Mouse (Mus musculus) frontal cortex, postnatal 36 days (tissue): ENCODE data around the gene Abhd17a.
"Not testable (repeated sequence)": the region's sequence is repeated elsewhere in the genome, so short reads cannot be mapped to it uniquely, and the experiment has no call there.

Source experiments
- DNase-seq, 2 experiments: peaks; one replicate each; pipeline ENCODE4 v3.0.0; 2022; ENCODE audit warnings: low spot score in 2 of 2

The Abhd17a gene

GRCm38 (mm10) chr10:80609269-80609924 lies 19.3 kb upstream of the Abhd17a start:
- DNase-seq, result no peak

GRCm38 (mm10) chr10:80608435-80608834 lies 18.3 kb upstream of the Abhd17a start:
- no peak for DNase-seq

- DNase-seq, result no peak
Observed at GRCm38 (mm10) chr10:80606737-80607350, 16.7 kb upstream of the Abhd17a start.

- DNase-seq, result no peak
Observed at GRCm38 (mm10) chr10:80606306-80606705, 16.2 kb upstream of the Abhd17a start.

GRCm38 (mm10) chr10:80605721-80606120 lies 15.6 kb upstream of the Abhd17a start, which contains the start of gene Gm49322:
TSS of gene Gm49322 (plus strand) at chr10:80606021.
- DNase-seq, result not testable (repeated sequence)

- DNase-seq, result no peak
Observed at GRCm38 (mm10) chr10:80604988-80605387, 14.8 kb upstream of the Abhd17a start.

DNA sequence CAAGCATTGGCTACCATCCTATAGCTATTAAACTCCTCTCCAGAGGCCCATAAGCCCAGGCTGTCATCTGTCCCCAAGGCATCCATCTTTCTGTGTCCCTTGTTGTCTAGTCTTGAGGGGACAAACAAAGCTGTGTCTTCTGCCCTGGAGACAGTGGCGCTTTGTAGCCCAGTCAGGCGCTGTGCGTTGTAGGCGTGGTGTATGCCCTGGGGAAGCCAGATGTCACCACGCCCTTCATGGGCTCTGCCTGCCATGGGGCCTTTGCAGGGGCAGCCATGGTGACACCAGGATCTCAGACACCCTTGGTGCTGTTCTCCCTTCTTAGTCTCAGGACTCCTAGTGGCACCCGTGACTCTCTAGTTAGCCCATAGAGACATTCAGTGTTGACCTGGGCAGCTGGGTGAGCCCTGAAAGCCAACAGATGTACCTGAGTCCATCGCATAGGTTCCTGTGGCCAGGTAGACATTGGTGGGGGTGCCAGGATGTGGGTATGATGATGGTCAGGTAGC lies 13.9 kb upstream of the Abhd17a start:
- no peak for DNase-seq

DNA sequence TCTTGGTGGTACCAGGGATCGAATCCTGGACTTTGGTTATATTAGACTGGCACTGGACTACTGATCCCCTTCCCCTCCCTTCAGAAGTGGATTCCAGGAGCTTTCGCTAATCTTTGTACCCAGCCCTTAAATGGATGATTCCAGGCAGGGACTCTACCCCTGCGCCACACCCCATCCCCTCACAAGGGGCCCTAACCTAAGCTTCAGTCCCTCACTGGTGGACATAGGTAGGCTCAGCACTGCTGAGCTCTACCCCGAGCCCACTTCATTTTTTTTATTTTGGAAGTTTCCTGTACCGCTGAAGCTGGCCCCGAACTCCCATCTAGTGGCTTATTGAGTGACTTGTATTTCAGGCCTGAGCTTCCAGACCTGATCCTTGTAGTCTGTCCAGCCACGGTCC lies 13.2 kb upstream of the Abhd17a start:
- no peak for DNase-seq

GRCm38 (mm10) chr10:80602698-80603325 lies 12.7 kb upstream of the Abhd17a start, which contains the start of the genes Scamp4 and Adat3:
TSS of gene Scamp4 (plus strand) at chr10:80602872.
TSS of gene Adat3 (plus strand) at chr10:80602880.
- DNase-seq, result peak; percentile 98 to 99

- no peak for DNase-seq
Observed at GRCm38 (mm10) chr10:80596318-80596717, 6.2 kb upstream of the Abhd17a start.

DNA sequence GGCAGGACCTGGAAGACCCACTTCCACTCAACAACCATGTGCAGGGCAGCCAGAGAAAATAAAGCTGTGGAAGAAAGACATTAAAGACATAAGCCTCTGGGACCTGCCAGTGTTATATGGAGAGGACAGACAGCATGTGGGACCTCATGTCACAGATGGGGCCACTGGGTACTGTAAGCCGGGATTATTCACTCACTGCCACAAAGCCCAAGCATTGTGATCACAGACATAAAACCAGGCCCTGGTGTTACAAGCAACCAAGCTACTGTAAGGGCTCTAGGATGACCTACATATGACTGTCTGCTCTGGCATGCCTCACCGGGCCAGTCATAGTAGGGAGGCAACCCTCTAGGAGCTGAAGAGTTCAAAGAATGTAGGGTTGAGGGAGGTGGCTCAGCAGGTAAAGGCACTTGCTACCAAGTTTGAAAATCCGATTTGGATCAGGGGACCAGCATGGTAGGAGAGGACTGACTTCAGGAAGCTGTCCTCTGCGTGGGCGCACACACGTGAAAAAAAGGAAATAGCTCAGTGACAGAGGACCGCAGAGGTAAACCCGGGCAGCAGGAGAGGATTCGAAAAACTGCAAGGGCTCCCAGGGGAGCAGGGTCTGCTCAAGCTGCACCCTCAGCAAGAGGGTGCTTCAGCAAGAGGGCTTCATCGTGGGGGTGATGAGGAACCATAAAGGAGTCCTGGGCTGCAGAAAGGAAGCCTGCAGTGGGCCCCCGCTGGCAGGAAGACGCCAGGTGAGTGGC lies 838 bp downstream of the Abhd17a start:
- no peak for DNase-seq

- no peak for DNase-seq
Observed at GRCm38 (mm10) chr10:80587305-80587657, 2.9 kb downstream of the Abhd17a start.

GRCm38 (mm10) chr10:80586407-80587304 lies 3.5 kb downstream of the Abhd17a start:
- no peak for DNase-seq

DNA sequence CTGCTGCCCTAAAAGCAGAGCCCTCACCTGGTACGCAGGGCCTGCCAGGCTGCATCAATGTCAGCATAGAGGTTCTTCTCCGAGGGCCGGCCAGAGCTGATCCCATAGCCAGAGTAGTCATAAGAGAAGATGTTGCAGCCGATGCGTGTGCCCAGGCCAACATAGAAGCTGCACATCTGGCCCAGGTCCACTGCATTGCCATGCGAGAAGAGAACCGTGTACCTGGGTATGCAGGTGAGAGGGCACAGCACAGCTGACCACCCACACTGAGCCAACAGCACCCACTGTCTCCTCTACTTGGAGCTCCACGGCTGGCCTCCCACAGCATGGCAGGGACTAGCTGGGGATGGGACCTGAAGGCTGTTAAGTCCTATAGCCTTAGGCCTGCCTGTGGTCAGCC lies 4.6 kb downstream of the Abhd17a start:
- DNase-seq, result no peak

- DNase-seq, result no peak
Observed at GRCm38 (mm10) chr10:80584642-80585552, 5.2 kb downstream of the Abhd17a start.

DNA sequence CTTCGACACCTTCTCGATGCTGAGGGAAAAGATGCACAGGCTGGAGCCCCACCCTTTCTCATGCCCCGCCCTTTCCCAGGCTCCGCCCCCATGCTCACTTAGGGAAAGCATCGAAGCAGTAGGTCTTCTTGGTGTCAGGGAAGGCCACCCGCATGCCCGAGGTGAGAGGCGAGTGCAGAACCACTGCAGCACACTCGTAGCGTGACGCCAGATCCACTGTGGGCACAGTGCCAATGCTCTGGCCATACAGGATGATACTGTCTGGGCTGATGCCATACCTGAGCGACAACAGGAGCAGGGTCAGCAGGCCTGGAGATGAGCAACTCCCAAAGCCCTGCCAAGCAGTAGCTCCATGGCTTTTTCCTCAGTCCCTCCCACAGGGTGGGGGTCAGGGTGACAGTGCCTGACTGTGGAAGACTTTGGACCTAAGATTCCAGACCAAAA lies 6.1 kb downstream of the Abhd17a start:
- DNase-seq, result no peak

DNA sequence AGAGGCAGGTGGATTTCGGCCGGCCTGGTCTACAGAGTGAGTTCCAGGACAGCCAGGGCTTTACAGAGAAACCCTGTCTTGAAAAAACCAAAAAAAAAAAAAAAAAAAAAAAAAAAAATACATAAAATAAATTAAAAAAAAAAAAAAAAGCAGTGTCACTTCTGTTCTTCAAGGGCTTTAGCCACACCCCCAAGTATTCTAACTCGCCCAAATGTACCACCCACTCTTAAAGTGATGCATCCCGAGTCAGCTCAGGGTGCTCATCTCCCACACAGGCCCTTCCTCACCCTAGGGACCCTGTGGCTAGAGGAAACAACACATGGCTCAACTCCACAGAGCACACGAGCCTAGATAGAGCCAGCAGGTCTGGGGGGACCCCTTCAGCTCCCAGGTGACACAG lies 7.1 kb downstream of the Abhd17a start:
- DNase-seq, result no peak

DNA sequence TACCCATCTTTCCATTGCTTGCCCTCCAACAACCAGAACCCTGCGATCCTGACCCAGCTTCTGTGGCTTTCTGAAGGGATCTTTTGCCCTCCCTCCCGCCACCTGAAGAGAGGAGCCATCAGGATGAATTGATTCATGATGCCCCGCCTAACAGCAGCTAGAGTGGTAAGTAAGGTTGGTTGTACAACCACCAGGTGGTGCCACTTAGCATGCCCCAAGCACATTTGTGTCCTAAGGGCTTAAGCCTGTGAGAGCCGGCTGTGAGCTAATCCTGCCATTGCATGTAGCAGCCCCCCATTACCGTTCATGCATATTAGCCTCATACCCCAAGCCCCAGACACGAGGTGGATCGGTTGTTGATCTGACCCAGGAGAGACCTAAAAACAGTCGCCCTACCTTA lies 11.2 kb downstream of the Abhd17a start:
- peak; percentile 39 to 53 for DNase-seq

DNA sequence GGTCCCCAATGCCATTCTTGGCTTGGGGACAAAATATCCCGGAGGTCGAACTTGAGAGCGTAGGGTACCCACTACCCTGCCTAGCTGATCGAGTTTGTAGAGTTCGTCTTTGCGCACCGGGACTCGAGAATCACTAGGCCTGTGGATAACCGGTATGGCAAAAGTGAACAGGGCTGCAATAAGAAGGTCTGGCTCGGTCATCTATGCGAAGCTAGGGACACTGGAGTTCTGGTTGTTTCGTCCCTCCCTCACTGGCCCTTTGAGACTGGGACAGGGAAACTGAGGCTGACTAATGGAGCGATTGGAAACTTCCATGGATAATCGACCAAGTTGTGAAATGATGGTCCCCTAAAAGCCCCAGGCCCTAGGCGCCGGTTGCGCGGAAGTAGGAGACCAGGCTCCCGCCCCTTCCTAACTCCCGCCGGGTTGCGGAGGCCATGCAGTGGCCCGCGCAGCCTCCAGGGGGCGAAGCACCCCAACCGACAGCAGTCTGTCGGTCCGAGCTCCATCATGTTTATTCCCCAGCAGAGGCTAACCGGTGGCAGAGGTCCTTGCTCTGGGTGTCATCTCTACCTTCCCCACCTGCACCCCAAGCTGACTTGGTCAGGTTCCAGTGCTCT lies 11.9 kb downstream of the Abhd17a start:
- peak; percentile 31 to 60 for DNase-seq
